Mouse (Mus musculus) heart, postnatal 0 days (tissue): ENCODE measurements around the gene Scn8a. TPM values are rescaled to one million over a fixed set of nuclear protein-coding genes. Genes with fewer than 3 reads are reported as not detected.

Experiments
- ATAC-seq: fragments of 200-750 bp; cut with Nextera tagmentation; 2 replicates; pipeline ENCODE4 v1.8.0; 2017; ENCODE audit warnings: low read depth, moderate number of reproducible peaks, moderate library complexity; ENCODE audit not compliant: insufficient read depth
- DNase-seq: peaks from one replicate; pipeline ENCODE4 v3.0.0-alpha.2; 2016; ENCODE audit warnings: low spot score
- H3K27ac ChIP-seq: fragments of 300-500 bp; sonication (generic); 2 replicates; pipeline ENCODE4 v1.5.1; 2014; ENCODE audit warnings: low read depth, mild to moderate bottlenecking
- H3K27me3 ChIP-seq: fragments of 300-500 bp; sonication (generic); 2 replicates; pipeline ENCODE4 v1.6.1; 2014; ENCODE audit warnings: low read length, mixed read lengths; ENCODE audit not compliant: control insufficient read depth, insufficient read depth
- H3K36me3 ChIP-seq: fragments of 300-500 bp; sonication (generic); replicated peaks from 2 replicates; pipeline ENCODE4 v1.6.1; 2014; ENCODE audit warnings: low read length, mixed read lengths; ENCODE audit not compliant: control insufficient read depth, insufficient read depth
- H3K4me1 ChIP-seq: fragments of 300-500 bp; sonication (generic); 2 replicates; pipeline ENCODE4 v1.6.1; 2014; ENCODE audit warnings: antibody characterized with exemption; ENCODE audit not compliant: control insufficient read depth, insufficient read depth
- H3K4me2 ChIP-seq: fragments of 300-500 bp; sonication (generic); 2 replicates; pipeline ENCODE4 v1.6.1; 2014; ENCODE audit warnings: low read depth, mild to moderate bottlenecking, low read length, moderate library complexity
- H3K4me3 ChIP-seq: fragments of 300-500 bp; sonication (generic); 2 replicates; pipeline ENCODE4 v1.5.1; 2014; ENCODE audit warnings: low read depth, low read length
- H3K9ac ChIP-seq: fragments of 300-500 bp; sonication (generic); replicated peaks from 2 replicates; pipeline ENCODE4 v1.6.1; 2014; ENCODE audit warnings: low read depth, low read length, mixed read lengths
- H3K9me3 ChIP-seq: fragments of 300-500 bp; sonication (generic); replicated peaks from 2 replicates; pipeline ENCODE4 v1.6.1; 2016; ENCODE audit warnings: low read length; ENCODE audit not compliant: control insufficient read depth
- CTCF ChIP-seq: IDR thresholded peaks from 2 replicates; pipeline ENCODE4 v1.5.1; 2016; ENCODE audit warnings: antibody characterized with exemption, control low read depth, low read depth
- EP300 ChIP-seq: IDR thresholded peaks from 2 replicates; pipeline ENCODE4 v1.6.1; 2016; ENCODE audit warnings: antibody characterized with exemption, low read depth
- WGBS: fragments of 180-500 bp; shearing (Covaris S2); extraction: QIAGEN DNeasy Blood & Tissue Kit; methylation state at CpG from one replicate; pipeline ENCODE4 v1.1.7; 2014; 5-methylcytosine and 5-hydroxymethylcytosine counted together
- polyA plus RNA-seq: library from polyadenylated mRNA; unstranded; fragments of >200 nt; fragmentation: Nextera tagmentation; extraction: Ambion mirVana; gene quantifications from 2 replicates; pipeline ENCODE4 v1.2.1, GENCODE M21; 2015
- total RNA-seq: library from RNA; depleted of rRNA; stranded (reverse); fragments of >200 nt; gene quantifications from 2 replicates; pipeline ENCODE4 v1.2.3, GENCODE M21; 2014; ENCODE audit warnings: low replicate concordance

The Scn8a gene
- total and polyA plus RNA-seq, 2 experiments from 2014 or later = 0.16 TPM; not detected in 1

GRCm38 (mm10) chr15:101047194-101047555 lies 177.5 kb downstream of the Scn8a start, which contains the start of gene Gm47841:
Gene Gm47841, minus strand, starts transcription at chr15:101047397.
- DNase-seq (no peak), ATAC-seq (0 out of 2 replicates have a peak, but pooled peaks have one; percentile 14)
- H3K9me3 ChIP-seq = no peaks in the 10 kb centered on the region
- TF ChIP-seq CTCF (no peak), EP300 (no peak)
- no peak within 1 kb of the TSS for H3K27ac ChIP-seq
- no peaks in the 10 kb centered on the region for H3K36me3 ChIP-seq
- 5% methylated on average over 22 of the region's 23 CpGs for WGBS
- H3K4me1 ChIP-seq = no peaks in the 10 kb centered on the region; the same call in 1 of the 2 replicates
- peak within 1 kb of the TSS; percentile 67 for H3K4me2 ChIP-seq
- peak within 1 kb of the TSS; percentile 39 for H3K4me3 ChIP-seq
- no peak within 1 kb of the TSS for H3K9ac ChIP-seq
- H3K27me3 ChIP-seq = peaks cover 94% of the 10 kb centered on the region

- Histone ChIP-seq H3K4me2 (no peak overlapping the region), H3K9ac (no peak overlapping the region), H3K9me3 (no peaks in the 10 kb centered on the region), H3K36me3 (0 out of 2 replicates have a peak, but pooled peaks cover 3% of the 10 kb centered on the region), H3K27me3 (peaks cover 96% of the 10 kb centered on the region), H3K4me1 (no peaks in the 10 kb centered on the region; the same call in 1 of the 2 replicates), H3K4me3 (no peak overlapping the region), H3K27ac (no peak overlapping the region)
- 50% methylated on average over 5 of the region's 5 CpGs for WGBS
- no peak for TF ChIP-seq EP300
- no peak for TF ChIP-seq CTCF
- DNase-seq (no peak), ATAC-seq (no peak)
These were observed 178.8 kb downstream of the Scn8a start for GRCm38 (mm10) chr15:101048338-101048896.

- H3K4me1 ChIP-seq = no peaks in the 10 kb centered on the region; the same call in 1 of the 2 replicates
- ATAC-seq = no peak
- H3K4me3 ChIP-seq = no peak overlapping the region
- H3K9me3 ChIP-seq = no peaks in the 10 kb centered on the region
- peaks cover 93% of the 10 kb centered on the region for H3K27me3 ChIP-seq
- no peak overlapping the region for H3K4me2 ChIP-seq
- 0 out of 2 replicates have a peak, but pooled peaks cover 3% of the 10 kb centered on the region for H3K36me3 ChIP-seq
- H3K27ac ChIP-seq = no peak overlapping the region
- 68% methylated on average over 10 of the region's 10 CpGs for WGBS
- H3K9ac ChIP-seq = no peak overlapping the region
- TF ChIP-seq EP300 (no peak), CTCF (no peak)
- no peak for DNase-seq
These were observed 182.2 kb downstream of the Scn8a start for GRCm38 (mm10) chr15:101051869-101052268.

- H3K27me3 ChIP-seq = peaks cover 83% of the 10 kb centered on the region
- peak overlapping the region; percentile 48 for H3K4me2 ChIP-seq
These were observed 183.2 kb downstream of the Scn8a start for GRCm38 (mm10) chr15:101052560-101053501.

GRCm38 (mm10) chr15:101053832-101054459 lies 184.3 kb downstream of the Scn8a start:
- H3K27ac ChIP-seq = no peak overlapping the region

More at GRCm38 (mm10) chr15:101052560-101053501, 183.2 kb downstream of the Scn8a start:
- H3K4me1 ChIP-seq = no peaks in the 10 kb centered on the region
- H3K27ac ChIP-seq = no peak overlapping the region
- 0 out of 2 replicates have a peak, but pooled peaks cover 3% of the 10 kb centered on the region for H3K36me3 ChIP-seq
- 25% methylated on average over 96 of the region's 120 CpGs for WGBS
- ATAC-seq (no peak; the same call in 1 of the 2 replicates), DNase-seq (no peak)
- no peak for TF ChIP-seq EP300
- no peak for TF ChIP-seq CTCF
- H3K9me3 ChIP-seq = no peaks in the 10 kb centered on the region
- no peak overlapping the region for H3K9ac ChIP-seq
- H3K4me3 ChIP-seq = peak overlapping the region; percentile 46

More at GRCm38 (mm10) chr15:101053832-101054459, 184.3 kb downstream of the Scn8a start:
- no peaks in the 10 kb centered on the region for H3K9me3 ChIP-seq
- WGBS = 29% methylated on average over 54 of the region's 65 CpGs
- no peak overlapping the region for H3K9ac ChIP-seq
- H3K36me3 ChIP-seq = 0 out of 2 replicates have a peak, but pooled peaks cover 3% of the 10 kb centered on the region
- DNase-seq = no peak
- H3K27me3 ChIP-seq = peaks cover 72% of the 10 kb centered on the region
- TF ChIP-seq EP300 = no peak
- no peak for TF ChIP-seq CTCF
- H3K4me3 ChIP-seq = peak overlapping the region; percentile 46
- no peaks in the 10 kb centered on the region for H3K4me1 ChIP-seq
- no peak for ATAC-seq
- peak overlapping the region; percentile 48 for H3K4me2 ChIP-seq
